Mouse (Mus musculus): ENCODE measurements around the gene Mapk8ip3. TPM values are rescaled to one million over a fixed set of nuclear protein-coding genes. Genes with fewer than 3 reads are reported as not detected.

Gene Mapk8ip3
- polyA plus RNA-seq, 1 experiment from 2014 or later, result 76.5 TPM

DNA sequence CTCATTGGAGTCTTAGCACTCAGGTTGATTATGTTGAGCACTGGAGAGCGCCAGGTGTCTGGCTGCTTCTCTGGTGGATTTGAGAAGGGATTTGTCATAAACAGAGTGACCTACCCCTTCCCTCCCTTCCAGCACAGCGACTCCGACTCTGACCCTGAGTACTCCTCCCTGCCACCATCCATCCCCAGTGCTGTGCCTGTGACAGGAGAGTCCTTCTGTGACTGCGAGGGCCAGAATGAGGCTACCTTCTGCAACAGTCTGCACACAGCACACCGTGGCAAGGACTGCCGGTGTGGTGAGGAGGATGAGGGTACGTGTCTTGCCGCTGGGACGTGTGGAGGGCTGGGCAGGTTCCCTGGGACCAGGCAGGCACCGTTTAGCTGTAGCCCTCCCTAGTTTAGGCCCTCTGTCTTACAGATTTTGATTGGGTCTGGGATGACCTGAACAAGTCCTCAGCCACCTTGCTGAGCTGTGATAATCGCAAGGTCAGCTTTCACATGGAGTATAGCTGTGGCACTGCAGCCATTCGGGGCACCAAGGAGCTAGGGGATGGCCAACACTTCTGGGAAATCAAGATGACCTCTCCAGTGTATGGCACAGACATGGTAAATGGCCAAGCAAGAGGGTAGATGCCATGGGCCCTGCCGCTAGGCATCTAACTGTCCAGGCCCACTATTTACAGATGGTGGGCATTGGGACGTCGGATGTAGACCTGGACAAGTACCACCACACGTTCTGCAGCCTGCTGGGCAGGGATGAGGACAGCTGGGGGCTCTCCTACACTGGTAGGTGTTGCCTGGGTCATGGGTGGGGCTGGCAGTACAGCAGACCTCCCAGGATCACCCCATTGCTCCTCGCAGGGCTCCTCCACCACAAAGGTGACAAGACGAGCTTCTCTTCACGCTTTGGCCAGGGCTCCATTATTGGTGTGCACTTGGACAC, 46.4 kb downstream of the Mapk8ip3 start:
- Histone ChIP-seq H3K4me2 (no peak overlapping the region), H3K27ac (no peak overlapping the region), H3K4me1 (peaks cover 35% of the 10 kb centered on the region), H3K9me3 (no peaks in the 10 kb centered on the region), H3K9ac (no peak overlapping the region), H3K36me3 (replicated peaks) (peaks cover 44% of the 10 kb centered on the region), H3K27me3 (no peaks in the 10 kb centered on the region), H3K4me3 (replicated peaks) (no peak overlapping the region)
- ATAC-seq (ENCODE audit: low FRiP score), result no peak
- WGBS, result 88% methylated on average over 19 of the region's 19 CpGs

DNA sequence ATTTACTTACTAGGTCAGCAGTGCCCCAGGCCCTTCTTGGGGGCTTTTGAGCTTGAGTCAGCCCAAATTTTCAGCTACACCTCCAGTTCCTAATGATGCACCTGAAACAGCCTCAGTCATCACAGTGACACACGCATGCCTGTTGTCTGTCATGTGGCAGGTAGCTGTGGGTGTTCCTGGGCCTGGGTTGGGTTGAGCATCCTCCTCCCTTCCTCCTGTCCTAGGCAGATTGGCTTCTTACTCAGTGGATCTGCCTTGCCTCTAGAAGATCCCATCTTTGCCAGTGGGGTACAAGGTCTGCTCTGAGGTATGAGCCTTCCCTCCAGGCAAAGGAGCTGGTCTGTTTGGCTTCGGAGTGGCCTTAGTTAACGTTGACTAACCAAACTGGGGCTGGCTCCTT, 47.9 kb downstream of the Mapk8ip3 start:
- Histone ChIP-seq H3K4me3 (replicated peaks) (no peak overlapping the region), H3K27me3 (no peaks in the 10 kb centered on the region), H3K27ac (no peak overlapping the region), H3K36me3 (replicated peaks) (peaks cover 55% of the 10 kb centered on the region), H3K4me1 (peaks cover 34% of the 10 kb centered on the region), H3K9me3 (no peaks in the 10 kb centered on the region), H3K4me2 (no peak overlapping the region), H3K9ac (no peak overlapping the region)
- no peak for ATAC-seq (ENCODE audit: low FRiP score)
- WGBS, result 92% methylated on average over 3 of the region's 3 CpGs

DNA sequence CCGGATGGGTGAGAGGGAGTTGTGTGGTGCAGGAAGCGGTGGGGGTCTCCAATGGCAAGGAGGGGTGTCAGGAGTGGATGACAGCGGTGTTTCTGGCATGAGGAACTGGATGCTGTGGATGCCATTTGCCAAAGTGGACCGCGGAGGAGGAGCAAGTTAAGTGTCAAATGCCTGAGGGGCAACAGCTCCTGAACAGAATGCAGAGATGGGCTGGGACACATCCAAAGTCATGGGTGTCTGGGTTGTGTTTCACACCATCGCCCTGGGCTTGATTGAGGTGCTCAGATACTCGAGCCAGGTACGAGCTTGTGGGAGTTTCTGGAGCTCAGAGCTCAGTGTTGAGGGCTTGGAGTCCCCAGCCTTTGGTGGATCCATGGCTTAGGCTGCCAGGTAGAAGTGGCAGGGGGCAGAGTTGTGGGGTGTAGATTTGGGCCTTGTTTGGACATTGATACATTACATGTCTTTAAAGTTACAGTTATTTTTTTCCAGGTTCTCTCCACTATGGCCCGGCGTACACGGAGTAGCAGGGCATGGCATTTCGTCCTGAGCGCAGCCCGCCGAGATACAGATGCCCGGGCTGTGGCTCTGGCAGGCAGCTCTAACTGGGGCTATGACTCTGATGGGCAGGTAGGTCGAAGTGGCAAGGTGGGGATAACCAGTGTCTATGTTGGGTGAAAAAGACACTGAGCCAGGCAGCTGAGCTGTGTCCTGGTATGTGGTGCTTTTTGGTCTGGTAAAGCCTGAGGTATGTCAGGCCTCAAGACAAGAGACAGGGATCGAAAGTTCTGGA, 49.3 kb downstream of the Mapk8ip3 start:
- Histone ChIP-seq H3K4me3 (replicated peaks) (peak overlapping the region; percentile 89), H3K27ac (0 out of 2 replicates have a peak overlapping the region, but pooled peaks have one; percentile 63), H3K4me2 (peak overlapping the region; percentile 95), H3K9ac (peak overlapping the region; percentile 82), H3K9me3 (no peaks in the 10 kb centered on the region), H3K36me3 (replicated peaks) (peaks cover 57% of the 10 kb centered on the region), H3K4me1 (peaks cover 25% of the 10 kb centered on the region), H3K27me3 (no peaks in the 10 kb centered on the region)
- ATAC-seq (ENCODE audit: low FRiP score), result no peak
- WGBS, result 65% methylated on average over 18 of the region's 18 CpGs

DNA sequence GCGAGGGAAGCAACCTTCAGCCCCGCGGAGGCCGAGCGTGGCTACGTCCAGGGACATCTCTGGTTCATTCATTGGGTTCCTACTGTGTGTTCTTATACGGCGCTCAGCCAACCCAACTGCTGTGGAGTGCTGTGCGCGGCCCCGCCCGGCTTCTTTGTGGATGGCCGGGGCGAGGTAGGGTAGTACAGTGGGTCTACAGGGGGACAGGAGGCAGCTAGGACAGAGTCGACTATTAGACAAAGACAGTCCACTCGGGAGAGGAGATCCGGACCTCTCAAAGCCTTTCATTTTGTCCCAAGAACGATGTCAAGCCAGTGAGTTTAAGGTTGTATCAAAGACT, 49.9 kb downstream of the Mapk8ip3 start:
- peak overlapping the region; percentile 82 for H3K9ac ChIP-seq
- H3K27ac ChIP-seq, result 0 out of 2 replicates have a peak overlapping the region, but pooled peaks have one; percentile 63
- peaks cover 53% of the 10 kb centered on the region for H3K36me3 ChIP-seq (replicated peaks)
- peak; percentile 45 for ATAC-seq (ENCODE audit: low FRiP score)
- H3K9me3 ChIP-seq, result no peaks in the 10 kb centered on the region
- H3K4me2 ChIP-seq, result peak overlapping the region; percentile 95
- peak overlapping the region; percentile 89 for H3K4me3 ChIP-seq (replicated peaks)
- under 1% methylated on average over 18 of the region's 18 CpGs for WGBS
- peaks cover 25% of the 10 kb centered on the region for H3K4me1 ChIP-seq
- H3K27me3 ChIP-seq, result no peaks in the 10 kb centered on the region

DNA sequence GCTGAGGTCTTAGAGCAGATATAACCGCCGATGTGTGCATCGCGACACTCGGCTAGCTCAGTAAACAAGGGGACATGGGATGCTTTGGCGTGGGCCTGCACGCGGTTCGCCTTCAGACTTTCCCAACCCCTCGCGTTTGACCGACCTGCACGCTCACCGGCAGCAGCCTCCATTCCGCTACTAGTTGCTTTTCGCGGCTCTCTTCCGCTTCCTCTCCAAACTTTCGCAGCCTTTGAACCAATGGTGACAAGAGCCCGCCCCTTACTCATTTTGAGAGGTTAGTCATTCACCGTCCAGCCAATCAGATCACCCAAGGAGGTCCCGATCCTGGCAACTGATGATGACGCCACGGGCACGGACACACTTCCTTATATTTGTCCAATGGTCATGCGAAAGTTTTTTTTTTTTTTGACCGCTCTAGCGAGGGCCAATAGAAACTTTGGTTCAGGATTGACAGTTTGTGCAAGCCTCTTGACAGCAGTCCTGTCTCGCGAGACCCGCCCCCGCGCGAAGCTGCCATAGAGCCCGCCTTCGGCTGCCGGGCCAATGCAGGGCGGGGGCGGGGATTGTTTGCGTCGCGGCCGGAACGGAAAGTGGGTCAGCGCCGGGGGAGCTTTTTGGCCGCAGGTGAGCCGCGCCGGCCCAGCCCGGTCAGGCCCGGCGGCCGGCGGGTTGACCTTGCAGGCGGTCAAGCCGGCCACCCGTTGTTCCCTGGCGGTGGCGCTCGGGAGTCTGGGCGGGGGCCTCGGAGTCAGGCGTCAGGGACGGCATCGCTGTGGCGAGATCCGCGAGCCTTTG, 50.4 kb downstream of the Mapk8ip3 start, which contains the start of the genes Nubp2 and Spsb3:
Gene Nubp2 (minus strand): TSS at position 216 of the 798 bp plus-strand sequence.
Gene Spsb3 (plus strand): TSS at position 510 of the 798 bp plus-strand sequence.
- H3K4me2 ChIP-seq, result peak within 1 kb of the TSS; percentile 96
- H3K4me1 ChIP-seq, result peaks cover 25% of the 10 kb centered on the region
- 0 out of 2 replicates have a peak within 1 kb of the TSS, but pooled peaks have one; percentile 63 for H3K27ac ChIP-seq
- no peaks in the 10 kb centered on the region for H3K9me3 ChIP-seq
- peak within 1 kb of the TSS; percentile 82 for H3K9ac ChIP-seq
- peak within 1 kb of the TSS; percentile 89 for H3K4me3 ChIP-seq (replicated peaks)
- H3K36me3 ChIP-seq (replicated peaks), result peaks cover 48% of the 10 kb centered on the region
- no peaks in the 10 kb centered on the region for H3K27me3 ChIP-seq
- under 1% methylated on average over 69 of the region's 69 CpGs for WGBS
- peak; percentile 96 for ATAC-seq (ENCODE audit: low FRiP score)

DNA sequence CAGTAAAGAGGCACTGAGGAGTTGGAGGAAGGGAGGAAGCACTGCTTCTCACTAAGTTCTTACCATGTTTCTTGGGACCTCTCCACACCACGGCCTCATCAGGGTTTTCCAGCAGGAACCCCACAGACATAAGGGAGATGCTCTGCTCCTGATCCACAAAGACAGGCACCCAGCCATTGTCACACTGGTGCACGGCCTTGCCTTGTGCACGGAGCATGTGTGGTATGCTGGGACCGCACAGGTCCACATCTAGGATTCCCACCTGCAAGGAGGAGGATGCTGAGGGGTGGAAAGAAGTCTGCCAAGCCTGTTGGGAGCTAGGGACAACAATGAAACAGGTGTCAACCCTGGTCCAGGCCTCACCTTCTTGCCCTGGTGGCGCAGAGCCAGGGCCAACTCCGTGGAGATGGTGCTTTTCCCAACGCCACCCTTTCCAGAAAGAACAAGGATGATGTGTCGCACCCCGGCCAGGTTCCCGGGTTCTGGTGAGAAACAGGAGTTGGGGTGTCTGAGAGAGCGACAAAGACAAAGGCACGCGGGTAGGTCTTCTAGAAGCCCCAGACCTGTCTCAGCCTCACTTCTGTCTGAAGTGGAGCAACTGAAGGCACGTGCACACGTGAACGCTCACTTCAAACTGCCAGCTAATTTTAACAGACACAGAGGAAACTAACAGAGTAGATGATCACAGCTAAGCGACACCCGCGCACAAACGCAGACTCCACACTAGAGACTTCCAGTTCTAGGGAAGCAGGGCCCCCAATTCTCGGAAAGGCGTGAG, 51.2 kb downstream of the Mapk8ip3 start:
- Histone ChIP-seq H3K27ac (no peak overlapping the region), H3K4me1 (peaks cover 25% of the 10 kb centered on the region), H3K9ac (peak overlapping the region; percentile 63), H3K4me2 (peak overlapping the region; percentile 96), H3K27me3 (no peaks in the 10 kb centered on the region), H3K4me3 (replicated peaks) (peak overlapping the region; percentile 89), H3K36me3 (replicated peaks) (peaks cover 41% of the 10 kb centered on the region), H3K9me3 (no peaks in the 10 kb centered on the region)
- ATAC-seq (ENCODE audit: low FRiP score), result no peak; the same call in 1 of the 2 replicates
- WGBS, result 27% methylated on average over 22 of the region's 22 CpGs

DNA sequence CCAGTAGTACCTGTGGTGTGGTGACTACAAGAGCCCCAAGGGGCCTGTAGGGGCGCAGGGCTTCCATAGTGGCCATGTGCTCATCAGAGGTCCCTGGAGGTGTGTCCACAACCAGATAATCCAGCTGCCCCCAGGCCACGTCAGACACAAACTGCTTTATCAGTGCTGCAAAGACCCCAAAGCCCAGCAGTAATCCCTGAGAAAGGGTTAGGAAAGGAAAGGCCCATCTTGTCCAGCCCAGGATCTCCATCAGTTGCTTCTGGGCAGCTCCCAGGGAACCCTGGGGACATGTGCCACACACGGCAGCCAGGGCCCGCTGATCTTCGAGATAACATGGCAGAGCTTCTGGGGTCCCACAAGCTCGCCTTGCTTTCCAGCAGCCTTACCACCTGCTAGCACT, 52.4 kb downstream of the Mapk8ip3 start:
- peaks cover 29% of the 10 kb centered on the region for H3K36me3 ChIP-seq (replicated peaks)
- H3K9ac ChIP-seq, result no peak overlapping the region
- no peaks in the 10 kb centered on the region for H3K9me3 ChIP-seq
- WGBS, result 95% methylated on average over 6 of the region's 6 CpGs
- H3K4me1 ChIP-seq, result peaks cover 25% of the 10 kb centered on the region
- no peak overlapping the region for H3K4me3 ChIP-seq (replicated peaks)
- no peak for ATAC-seq (ENCODE audit: low FRiP score)
- no peak overlapping the region for H3K27ac ChIP-seq
- H3K27me3 ChIP-seq, result no peaks in the 10 kb centered on the region
- H3K4me2 ChIP-seq, result no peak overlapping the region

DNA sequence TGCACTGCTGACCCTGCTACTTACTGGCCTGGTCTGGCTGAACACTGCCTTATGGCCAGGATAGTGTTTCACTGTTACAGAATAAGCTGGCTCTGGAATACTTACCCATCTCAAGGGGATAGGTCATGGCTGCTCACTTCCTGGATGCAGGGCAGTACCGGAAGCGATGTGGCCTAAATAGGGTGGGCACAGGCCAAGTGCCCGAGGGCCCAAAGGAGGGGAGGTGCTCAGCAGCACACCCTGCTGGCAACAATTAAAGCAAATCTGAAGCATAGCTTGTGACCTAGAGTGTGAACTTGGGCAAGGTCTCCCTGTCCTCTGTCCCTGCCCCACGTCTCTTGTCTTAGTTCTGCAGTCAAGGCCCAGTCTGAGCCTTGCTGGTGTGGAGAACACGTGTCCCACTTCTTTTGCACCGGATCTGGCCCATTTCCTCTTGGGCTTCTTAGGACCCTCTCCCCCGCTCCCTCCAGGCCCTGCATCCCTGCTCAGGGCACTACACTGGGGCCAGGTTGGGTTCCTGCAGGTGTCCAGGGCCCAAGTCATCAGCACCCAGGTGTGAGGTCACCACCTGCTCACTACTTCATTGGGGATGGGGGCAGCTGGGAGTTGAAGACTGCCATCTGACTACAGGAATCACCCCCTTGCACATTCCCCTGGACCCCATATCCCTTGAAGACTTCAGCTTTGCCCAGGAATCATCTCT, 54.9 kb downstream of the Mapk8ip3 start:
- peaks cover 26% of the 10 kb centered on the region for H3K36me3 ChIP-seq (replicated peaks)
- H3K4me1 ChIP-seq, result peaks cover 11% of the 10 kb centered on the region
- 52% methylated on average over 7 of the region's 7 CpGs for WGBS
- H3K27ac ChIP-seq, result no peak overlapping the region
- no peak for ATAC-seq (ENCODE audit: low FRiP score)
- H3K4me2 ChIP-seq, result no peak overlapping the region
- H3K4me3 ChIP-seq (replicated peaks), result no peak overlapping the region
- no peaks in the 10 kb centered on the region for H3K27me3 ChIP-seq
- H3K9ac ChIP-seq, result no peak overlapping the region
- no peaks in the 10 kb centered on the region for H3K9me3 ChIP-seq

DNA sequence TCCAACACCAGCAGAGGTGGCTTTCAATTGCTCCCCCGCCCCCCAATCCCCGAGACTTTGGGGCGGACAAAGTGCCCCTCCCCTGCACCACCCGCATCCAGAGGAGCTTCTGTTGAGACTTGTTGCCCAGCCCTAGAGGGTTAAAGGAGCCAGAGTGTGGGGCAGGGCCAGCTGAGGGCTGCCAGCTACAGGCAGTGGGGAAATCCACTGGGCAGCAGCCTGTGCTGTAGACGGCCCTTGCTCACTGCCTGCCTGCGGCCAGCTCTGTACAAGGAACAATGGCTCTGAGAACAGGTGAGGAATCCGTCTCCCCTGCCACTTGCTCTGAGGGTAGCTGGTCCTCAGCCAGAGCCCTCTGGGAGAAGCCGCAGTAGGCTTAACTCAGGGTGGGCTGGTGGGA, 58.2 kb downstream of the Mapk8ip3 start:
- Histone ChIP-seq H3K4me1 (no peaks in the 10 kb centered on the region), H3K9ac (no peak overlapping the region), H3K9me3 (no peaks in the 10 kb centered on the region), H3K27me3 (no peaks in the 10 kb centered on the region; the same call in 1 of the 2 replicates), H3K4me2 (no peak overlapping the region), H3K27ac (no peak overlapping the region), H3K4me3 (replicated peaks) (no peak overlapping the region), H3K36me3 (replicated peaks) (peaks cover 12% of the 10 kb centered on the region)
- WGBS, result 77% methylated on average over 8 of the region's 8 CpGs
- no peak for ATAC-seq (ENCODE audit: low FRiP score)

DNA sequence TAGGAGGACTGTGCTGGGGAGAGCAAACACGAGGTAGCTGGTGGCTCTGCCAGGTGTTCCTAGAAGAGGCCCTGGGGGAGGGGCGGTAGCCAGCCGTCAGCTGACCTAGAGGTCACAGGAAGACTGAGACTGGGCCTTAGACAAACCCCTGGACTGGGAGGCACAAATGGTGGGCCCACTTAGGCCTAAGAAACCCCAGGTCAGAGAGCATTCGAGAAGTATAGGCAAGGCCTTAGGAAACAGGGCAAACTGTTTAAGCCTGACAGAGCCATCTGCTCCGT, 58.7 kb downstream of the Mapk8ip3 start:
- Histone ChIP-seq H3K36me3 (replicated peaks) (peaks cover 7% of the 10 kb centered on the region), H3K9ac (no peak overlapping the region), H3K4me2 (no peak overlapping the region), H3K9me3 (no peaks in the 10 kb centered on the region), H3K4me3 (replicated peaks) (no peak overlapping the region), H3K27ac (no peak overlapping the region), H3K4me1 (no peaks in the 10 kb centered on the region), H3K27me3 (no peaks in the 10 kb centered on the region; the same call in 1 of the 2 replicates)
- ATAC-seq (ENCODE audit: low FRiP score), result no peak
- 34% methylated on average over 5 of the region's 5 CpGs for WGBS
